Mouse (Mus musculus) kidney, postnatal 10 days (tissue): Measurements from ENCODE around the gene Asf1b.
"Not testable (repeated sequence)": the region's sequence is repeated elsewhere in the genome, so short reads cannot be mapped to it uniquely, and the experiment has no call there.

ENCODE experiments used
- DNase-seq: peaks from one replicate; pipeline ENCODE4 v3.0.0; 2021; ENCODE audit warnings: mixed read lengths

The Asf1b gene

DNA sequence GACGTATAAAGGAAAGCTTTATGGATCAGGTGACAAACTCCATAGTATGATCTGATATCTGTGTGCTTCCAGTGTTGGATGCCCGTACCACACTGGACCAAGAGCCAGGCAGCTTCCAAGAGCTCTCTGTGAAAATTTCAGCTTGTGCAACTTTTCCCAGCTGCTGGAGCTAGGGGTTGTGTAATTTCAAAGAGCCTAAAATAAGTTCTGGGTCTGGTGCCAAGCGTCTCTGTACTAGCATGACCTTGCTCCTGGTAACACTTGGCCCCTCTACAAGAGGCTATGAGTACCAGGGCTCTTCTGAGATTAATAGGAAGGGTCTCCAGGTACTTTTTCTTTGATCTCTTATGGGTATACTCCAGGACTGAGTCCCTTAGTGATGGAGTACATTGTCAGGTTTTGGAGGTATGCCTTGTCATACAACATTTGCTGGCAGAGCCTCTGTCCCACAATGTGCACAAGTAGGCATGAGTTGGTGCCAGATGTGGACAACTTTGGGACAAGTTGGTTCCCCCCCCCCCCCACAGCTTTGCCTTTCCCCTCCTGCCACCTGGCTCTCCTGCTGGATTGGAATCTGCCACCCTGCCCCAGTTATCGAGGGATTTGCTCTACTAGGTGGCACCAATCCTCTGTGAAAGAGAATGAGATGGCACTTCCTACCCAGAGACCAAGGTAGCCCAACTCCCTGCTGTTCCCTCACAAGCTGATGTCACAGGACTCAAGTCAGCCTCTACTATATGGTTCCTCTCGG, 8.9 kb downstream of the Asf1b start:
- DNase-seq = no peak

DNA sequence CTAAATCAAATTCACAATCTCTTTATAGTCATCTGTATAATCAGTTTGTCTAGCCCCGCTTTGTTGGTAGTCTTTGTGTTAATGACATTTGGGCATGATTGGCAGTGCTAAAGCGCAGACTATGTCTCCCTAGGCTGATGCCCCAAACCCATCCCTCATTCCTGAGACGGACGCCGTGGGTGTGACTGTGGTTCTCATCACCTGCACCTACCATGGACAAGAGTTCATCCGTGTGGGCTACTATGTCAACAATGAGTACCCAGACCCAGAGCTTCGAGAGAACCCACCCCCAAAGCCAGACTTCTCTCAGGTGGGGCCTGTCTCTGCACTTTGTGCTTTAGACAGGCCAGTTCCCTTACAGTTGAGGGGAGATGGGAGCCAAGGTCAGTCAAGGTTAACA, 12.4 kb downstream of the Asf1b start:
- DNase-seq = no peak

- DNase-seq = no peak
These were observed 15.8 kb downstream of the Asf1b start for GRCm38 (mm10) chr8:83971121-83971520.

- DNase-seq = no peak
These were observed 16.4 kb downstream of the Asf1b start for GRCm38 (mm10) chr8:83971661-83972060.

- peak; percentile 99 for DNase-seq
These were observed 17.1 kb downstream of the Asf1b start, which contains the start of gene Prkaca for GRCm38 (mm10) chr8:83972150-83973120. TSS of gene Prkaca (plus strand) at chr8:83972993.

DNA sequence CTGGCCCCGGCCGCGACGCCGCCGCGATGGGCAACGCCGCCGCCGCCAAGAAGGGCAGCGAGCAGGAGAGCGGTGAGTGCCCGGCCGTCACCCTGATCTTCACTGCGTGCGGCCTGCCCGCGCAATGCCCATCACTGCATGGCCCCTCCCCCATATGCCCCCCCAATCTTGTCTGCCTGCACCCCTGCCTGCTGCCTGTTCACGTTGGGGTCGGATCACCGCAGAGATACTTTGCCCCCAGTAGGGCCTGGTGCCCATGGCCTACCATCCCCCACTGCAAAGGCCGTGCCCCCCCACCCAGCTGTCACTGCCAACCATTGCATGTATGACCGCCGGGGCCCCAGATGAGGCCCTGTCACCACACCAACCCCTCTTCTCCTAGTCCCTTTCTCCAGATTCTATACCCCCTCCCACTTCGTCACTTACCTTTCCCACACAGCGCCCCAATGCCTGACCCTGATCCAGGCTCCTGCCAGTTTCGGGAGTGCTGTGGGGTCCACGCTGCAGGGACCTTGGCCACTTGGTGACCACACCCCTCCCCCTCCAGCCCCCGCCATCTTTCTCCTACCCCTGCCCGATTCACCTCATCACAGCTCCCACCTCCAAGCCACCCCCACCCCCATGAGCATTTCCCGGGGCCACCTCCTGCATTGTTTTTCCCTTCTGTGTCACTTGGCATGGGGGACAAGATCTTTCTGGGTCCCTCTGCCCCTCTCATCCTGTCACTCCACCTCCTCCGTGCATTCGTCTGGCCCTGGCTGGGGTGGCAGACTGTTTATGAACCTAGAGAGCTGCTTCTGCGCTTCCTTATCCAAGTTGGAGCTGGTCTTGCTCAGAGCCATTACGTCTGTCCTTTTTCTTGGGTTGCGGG, 18.1 kb downstream of the Asf1b start:
- peak; percentile 53 for DNase-seq

DNA sequence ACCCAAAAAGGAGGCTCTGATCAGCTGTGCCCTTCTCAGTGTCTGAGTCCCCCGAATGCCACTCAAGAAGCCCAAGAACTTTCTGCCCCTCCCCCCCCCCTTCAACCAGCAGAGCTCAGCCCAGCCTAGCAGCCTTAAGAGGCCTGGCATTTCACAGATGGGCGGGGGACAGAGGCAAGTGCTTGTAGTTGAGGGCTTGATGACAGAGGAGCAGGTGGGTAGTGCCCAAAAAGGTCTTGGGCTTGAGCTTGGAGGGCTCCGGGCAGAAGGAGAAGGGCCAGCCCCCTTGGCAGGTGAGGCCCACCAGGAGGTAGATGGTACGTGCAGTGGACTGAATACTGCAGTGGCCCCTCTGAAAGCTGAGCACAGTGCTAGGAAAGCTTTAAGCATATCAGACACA, 19.2 kb downstream of the Asf1b start:
- no peak for DNase-seq

DNA sequence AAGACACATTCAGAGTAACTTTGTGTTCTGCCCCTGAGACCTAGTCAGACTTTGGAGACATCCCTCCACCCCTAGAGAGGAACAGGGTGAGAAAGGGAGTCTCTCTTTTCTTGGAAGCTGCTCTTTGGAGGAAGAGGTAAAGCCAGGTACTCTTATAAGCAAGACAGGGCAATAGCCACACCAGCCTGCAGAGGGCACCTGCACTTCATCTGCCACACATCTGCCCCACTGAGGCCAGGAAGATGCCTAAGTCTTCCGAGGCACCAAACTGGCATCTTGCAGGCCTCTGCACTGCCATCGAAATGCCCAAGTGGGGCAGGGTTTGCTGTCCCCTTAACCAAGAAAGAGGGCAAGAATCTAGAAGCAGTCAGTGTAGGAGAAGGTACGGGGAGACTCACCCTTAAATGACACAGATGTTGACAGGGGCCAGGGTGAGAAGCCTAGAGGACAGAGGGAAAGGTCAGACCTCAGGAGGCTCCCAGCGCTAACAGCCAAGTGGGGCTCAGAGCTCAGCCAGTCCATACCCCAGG, 20.9 kb downstream of the Asf1b start:
- no peak for DNase-seq

DNA sequence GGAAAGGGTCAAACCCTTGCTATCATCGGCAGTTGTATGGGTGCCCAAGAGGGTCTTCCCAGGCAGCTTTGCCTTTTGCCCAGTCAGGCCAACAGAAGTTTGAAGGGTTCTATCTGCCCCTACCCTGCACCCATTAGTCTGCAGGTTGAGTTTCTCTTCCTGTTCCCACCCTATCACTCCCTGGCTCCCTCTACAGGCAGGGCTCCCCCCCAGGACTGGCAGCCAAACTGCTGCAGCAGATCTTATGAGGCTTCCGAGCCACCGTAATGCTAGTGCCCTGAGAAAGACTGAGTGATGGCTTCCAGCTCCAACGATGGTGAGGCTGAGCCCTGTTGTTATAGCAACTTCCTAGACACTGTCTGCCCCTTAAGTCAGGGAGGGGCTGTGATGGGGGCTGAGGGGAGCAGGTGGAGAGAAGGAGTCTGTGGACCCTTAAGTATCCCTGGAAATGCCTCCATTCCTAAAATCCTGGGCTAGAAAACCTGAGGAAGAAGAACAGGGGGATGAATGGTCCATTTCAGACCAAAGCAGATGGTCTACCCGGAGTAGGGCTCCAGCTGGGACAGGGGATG, 21.6 kb downstream of the Asf1b start:
- no peak for DNase-seq

DNA sequence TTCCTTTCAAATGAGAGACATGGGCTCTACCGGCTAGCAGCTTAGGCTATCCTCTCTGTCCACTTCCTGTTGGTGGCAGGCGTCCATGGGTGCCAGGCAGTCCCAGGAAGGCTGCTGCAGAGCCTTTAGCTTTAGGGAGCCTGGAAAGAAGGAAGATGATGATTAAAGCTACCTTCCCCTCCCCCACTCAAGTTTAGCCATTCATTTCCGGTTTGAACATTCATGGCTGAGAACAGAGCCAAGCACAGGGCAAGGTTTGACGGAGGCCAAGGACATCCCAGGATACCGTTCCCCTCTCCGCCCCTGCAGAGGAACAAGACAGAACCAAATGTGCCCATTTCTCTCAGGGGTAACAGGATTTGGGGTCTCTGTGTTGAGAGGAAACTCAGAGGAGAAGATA, 22.3 kb downstream of the Asf1b start:
- no peak for DNase-seq

GRCm38 (mm10) chr8:83978200-83978599, 22.9 kb downstream of the Asf1b start:
- DNase-seq = no peak

- no peak for DNase-seq
These were observed 24.9 kb downstream of the Asf1b start for GRCm38 (mm10) chr8:83980250-83980649.

- no peak for DNase-seq
These were observed 25.5 kb downstream of the Asf1b start for GRCm38 (mm10) chr8:83980845-83981244.

DNA sequence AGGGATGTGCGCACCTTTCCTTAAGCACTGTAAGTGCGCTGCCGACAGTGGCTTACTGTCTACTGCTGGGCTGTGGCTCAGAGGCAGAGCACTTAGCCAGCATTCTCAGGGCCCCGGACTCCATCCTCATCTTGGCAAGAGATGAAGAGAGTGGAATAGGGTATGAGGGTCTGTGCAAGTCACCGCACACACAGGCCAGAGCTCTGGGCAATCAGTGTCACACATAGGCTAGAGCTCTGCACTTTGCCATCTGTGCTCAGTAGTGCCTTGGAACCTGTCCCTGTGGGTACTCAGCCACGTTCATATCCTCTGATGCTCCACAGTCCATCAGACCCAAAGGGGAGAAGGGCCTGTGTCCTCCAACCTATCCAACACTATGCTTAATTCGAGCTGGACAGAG, 26.2 kb downstream of the Asf1b start:
- DNase-seq = no peak

DNA sequence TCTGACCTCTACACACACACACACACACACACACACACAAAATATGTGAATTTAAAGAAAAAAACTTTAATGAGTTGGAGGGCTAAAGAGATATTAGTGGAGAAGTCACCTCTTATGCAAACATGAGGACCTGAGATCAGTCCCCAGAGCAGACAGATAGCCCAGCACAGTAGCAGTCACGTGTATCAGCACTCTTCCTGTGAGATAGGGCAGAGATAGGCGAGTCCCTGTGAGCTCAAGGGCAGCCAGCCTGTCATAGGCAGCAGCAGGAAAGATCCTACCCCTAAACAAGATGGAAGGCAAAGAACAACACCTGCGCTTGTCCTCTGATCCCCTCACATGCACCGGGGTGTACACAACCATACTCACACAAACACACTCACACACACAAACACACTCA, 27.1 kb downstream of the Asf1b start:
- DNase-seq = no peak

DNA sequence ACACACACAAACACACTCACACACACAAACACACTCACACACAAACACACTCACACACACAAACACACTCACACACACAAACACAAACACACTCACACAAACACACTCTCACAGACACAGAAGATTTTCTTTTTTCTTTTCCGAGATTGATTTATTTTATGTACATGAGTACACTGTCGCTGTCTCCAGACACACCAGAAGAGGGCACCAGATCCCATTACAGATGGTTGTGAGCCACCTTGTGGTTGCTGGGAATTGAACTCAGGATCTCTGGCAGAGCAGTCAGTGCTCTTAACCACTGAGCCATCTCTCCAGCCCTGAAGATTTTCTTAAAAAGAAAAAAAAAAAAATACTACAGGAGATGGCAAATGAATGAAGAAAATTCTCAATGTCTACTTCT, 27.9 kb downstream of the Asf1b start:
- DNase-seq = not testable (repeated sequence)

DNA sequence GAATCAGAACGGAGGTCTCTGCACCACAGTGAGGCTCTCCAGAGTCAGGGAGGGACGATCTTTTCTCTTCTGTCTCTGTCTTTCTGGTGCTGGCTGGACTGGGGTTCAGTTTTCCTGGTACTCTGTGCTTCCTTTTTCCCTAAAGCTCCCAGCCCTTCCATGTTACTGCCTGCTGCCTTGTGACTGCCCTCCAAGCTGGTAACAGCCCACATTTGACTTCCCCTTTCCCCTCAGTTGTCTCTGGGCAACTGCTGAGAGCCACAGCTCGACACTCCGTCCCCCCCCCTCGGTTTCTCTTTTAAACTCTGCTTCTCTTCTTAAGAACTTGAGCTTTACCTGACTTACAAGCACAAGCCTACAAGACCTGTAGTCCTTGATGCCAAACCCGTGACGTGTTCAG, 33.9 kb downstream of the Asf1b start:
- no peak for DNase-seq

- DNase-seq = no peak
These were observed 34.9 kb downstream of the Asf1b start for GRCm38 (mm10) chr8:83990170-83990569.

DNA sequence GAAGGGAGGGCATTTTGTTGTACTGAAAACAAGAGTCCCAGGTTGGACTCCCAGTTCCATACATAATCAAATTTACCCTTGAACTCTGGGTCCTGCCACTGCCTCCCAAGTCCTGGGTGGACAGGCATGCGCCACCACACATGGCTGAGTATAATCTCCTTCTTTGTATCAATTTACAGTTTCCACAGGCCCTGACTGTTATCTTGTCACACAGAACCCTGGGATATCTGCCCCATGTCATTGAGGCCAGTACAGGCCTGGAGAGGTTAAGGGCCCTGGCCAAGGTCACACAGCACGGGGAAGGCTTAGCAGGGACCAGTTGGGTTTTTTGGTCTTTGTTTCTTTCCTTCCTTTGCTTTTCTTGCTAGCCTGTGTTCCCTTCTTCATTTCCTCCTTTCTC, 37.2 kb downstream of the Asf1b start:
- DNase-seq = no peak

DNA sequence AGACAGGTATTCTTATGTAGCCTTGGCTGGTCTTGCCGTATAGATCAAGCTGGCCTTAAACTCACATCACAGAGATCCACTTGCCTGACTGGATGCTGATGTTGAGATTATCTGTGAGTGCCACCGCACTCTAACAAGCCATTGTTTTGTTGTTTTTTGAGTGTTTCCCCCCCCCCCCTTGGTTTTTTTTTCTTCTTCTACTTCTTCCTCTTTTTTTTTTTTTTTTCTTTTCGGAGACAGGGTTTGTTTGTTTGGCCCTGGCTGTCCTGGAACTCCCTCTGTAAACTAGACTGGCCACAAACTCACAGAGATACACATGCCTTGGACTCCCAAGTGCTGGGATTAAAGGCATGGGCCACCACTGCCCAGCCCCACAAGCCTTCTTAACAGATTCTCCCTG, 38.7 kb downstream of the Asf1b start:
- no peak for DNase-seq

DNA sequence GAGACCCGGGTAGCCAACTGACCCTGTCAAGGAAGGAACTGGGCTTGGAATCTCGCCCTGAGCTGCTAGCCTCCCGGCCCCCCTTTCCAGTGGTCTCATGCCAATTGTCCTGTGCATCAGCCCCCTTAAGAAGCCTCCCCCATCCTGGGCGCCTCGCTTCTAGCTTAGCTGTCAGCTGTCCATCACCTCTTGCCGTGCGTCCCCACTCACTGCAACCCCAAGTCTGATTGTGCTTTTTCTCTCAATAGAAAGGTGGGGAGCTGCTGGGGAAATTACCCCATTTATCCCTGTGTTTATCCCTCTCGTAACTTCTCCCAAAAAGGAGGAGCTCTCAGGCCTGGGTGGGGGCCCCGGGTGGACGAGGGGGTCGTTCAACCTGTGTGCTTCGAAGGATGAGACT, 40.7 kb downstream of the Asf1b start:
- DNase-seq = peak; percentile 44
